Mouse (Mus musculus) embryonic facial prominence, embryonic 13.5 days (tissue): ENCODE results near the gene Stoml3. TPM values are rescaled to one million over a fixed set of nuclear protein-coding genes. Genes with fewer than 3 reads are reported as not detected.
A peak's percentile ranks its signal among the peaks of the same experiment; 100 is the strongest.

Experiments used
- ATAC-seq: fragments of 200-750 bp; cut with Nextera tagmentation; 2 replicates; pipeline ENCODE4 v1.8.0; 2017; ENCODE audit warnings: low read depth; ENCODE audit not compliant: insufficient number of reproducible peaks, insufficient read depth, low FRiP score, low TSS enrichment
- H3K27ac ChIP-seq: fragments of 300-500 bp; sonication (generic); 2 replicates; pipeline ENCODE4 v1.5.1; 2015; ENCODE audit warnings: moderate library complexity, mild to moderate bottlenecking, inconsistent platforms
- H3K27me3 ChIP-seq: fragments of 300-500 bp; sonication (generic); 2 replicates; pipeline ENCODE4 v1.6.1; 2015; ENCODE audit warnings: mild to moderate bottlenecking, inconsistent platforms
- H3K36me3 ChIP-seq: fragments of 300-500 bp; sonication (generic); 2 replicates; pipeline ENCODE4 v1.6.1; 2015; ENCODE audit warnings: mild to moderate bottlenecking, inconsistent platforms
- H3K4me1 ChIP-seq: fragments of 300-500 bp; sonication (generic); 2 replicates; pipeline ENCODE4 v1.6.1; 2015; ENCODE audit warnings: inconsistent platforms
- H3K4me2 ChIP-seq: fragments of 300-500 bp; sonication (generic); 2 replicates; pipeline ENCODE4 v1.6.1; 2015; ENCODE audit warnings: moderate library complexity, mild to moderate bottlenecking, inconsistent platforms
- H3K4me3 ChIP-seq: fragments of 300-500 bp; sonication (generic); 2 replicates; pipeline ENCODE4 v1.5.1; 2015; ENCODE audit warnings: mild to moderate bottlenecking, inconsistent platforms
- H3K9ac ChIP-seq: fragments of 300-500 bp; sonication (generic); 2 replicates; pipeline ENCODE4 v1.6.1; 2015; ENCODE audit warnings: mild to moderate bottlenecking, inconsistent platforms
- H3K9me3 ChIP-seq: fragments of 300-500 bp; sonication (generic); 2 replicates; pipeline ENCODE4 v1.6.1; 2016; ENCODE audit warnings: inconsistent platforms
- WGBS: fragments of 180-500 bp; shearing (Covaris S2); methylation state at CpG from one replicate; pipeline ENCODE4 v1.1.7; 2015; ENCODE audit warnings: mixed read lengths; 5-methylcytosine and 5-hydroxymethylcytosine counted together
- polyA plus RNA-seq: library from polyadenylated mRNA; unstranded; fragments of >200 nt; fragmentation: Nextera tagmentation; extraction: Ambion mirVana; gene quantifications from 2 replicates; pipeline ENCODE4 v1.2.1, GENCODE M21; 2015

Stoml3 gene
- 0.29 TPM in 1 of 2 replicates, not detected in the other for polyA plus RNA-seq

DNA sequence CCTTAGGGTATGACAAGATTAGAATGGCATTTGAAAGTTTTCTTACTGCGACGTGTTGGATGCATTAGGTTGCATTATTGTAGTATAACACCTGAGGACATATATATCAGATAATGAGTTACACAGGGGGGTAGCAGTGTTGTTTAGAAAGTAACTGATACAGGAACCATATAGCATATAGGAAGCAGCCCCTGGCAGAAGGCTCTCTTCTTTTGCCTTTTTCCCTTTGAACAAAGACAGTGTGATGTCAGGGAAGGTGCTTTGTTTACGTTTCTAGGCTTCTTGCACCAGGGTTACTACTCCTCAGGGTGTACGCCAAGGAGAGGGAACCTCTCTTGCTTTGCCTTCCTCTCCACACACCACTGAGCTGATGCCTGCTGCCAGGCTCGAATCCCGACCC is at the start of gene Stoml3:
TSS of gene Stoml3 (plus strand) at position 301 of the 400 bp plus-strand sequence.
- no peaks in the 10 kb centered on the region for H3K9me3 ChIP-seq
- H3K36me3 ChIP-seq, result no peaks in the 10 kb centered on the region; the same call in 1 of the 2 replicates
- H3K4me2 ChIP-seq, result no peak within 1 kb of the TSS
- peaks cover 7% of the 10 kb centered on the region for H3K4me1 ChIP-seq
- 69% methylated on average over 6 of the region's 6 CpGs for WGBS
- no peaks in the 10 kb centered on the region for H3K27me3 ChIP-seq
- H3K9ac ChIP-seq, result no peak within 1 kb of the TSS
- no peak within 1 kb of the TSS for H3K4me3 ChIP-seq
- no peak for ATAC-seq
- H3K27ac ChIP-seq, result no peak within 1 kb of the TSS

DNA sequence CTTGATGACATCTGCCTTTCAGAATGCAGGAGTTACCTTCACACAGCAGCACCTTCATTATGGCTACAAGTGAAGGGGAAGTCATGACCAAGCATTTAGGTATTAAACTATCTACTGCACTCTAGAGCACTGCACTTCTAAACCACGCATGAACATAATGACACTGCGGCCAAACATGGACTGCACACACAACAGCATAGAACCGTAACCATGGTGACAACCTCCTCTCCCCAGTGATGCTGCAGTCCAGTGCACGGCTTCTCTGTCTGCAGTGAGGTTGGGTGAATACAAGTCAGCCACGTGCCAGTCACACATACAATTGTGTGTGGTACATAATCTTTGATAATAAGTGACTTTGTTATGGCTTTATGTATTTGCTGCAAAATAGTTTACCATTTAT is 42.9 kb upstream of the Stoml3 start:
- H3K27ac ChIP-seq, result no peak overlapping the region
- no peak overlapping the region for H3K4me2 ChIP-seq
- no peaks in the 10 kb centered on the region for H3K4me1 ChIP-seq
- H3K36me3 ChIP-seq, result peaks cover 8% of the 10 kb centered on the region
- no peaks in the 10 kb centered on the region for H3K9me3 ChIP-seq
- H3K27me3 ChIP-seq, result no peaks in the 10 kb centered on the region
- no peak overlapping the region for H3K4me3 ChIP-seq
- H3K9ac ChIP-seq, result no peak overlapping the region
- ATAC-seq, result no peak
- 85% methylated on average over 5 of the region's 5 CpGs for WGBS

DNA sequence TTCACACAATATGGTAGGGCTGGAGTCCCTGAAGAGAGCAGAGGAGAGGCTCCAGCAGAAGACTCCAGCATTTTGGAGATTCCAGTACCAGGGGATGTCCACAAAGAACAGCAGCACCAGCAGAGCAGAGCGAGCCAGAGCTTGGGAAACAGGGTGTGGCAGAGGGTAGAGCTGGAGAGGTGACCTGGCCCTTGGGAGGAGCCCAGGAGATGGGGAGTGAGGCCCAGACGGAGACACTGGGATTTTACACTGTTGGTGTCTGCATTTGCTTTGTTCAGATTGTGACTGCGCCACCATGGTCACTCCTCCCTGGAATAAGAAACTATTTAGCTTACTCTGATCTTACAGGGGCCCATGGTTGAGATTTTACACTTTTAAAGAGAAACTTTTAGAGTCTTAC is 41.7 kb upstream of the Stoml3 start:
- no peaks in the 10 kb centered on the region for H3K27me3 ChIP-seq
- H3K36me3 ChIP-seq, result peaks cover 21% of the 10 kb centered on the region
- H3K27ac ChIP-seq, result no peak overlapping the region
- no peak overlapping the region for H3K4me3 ChIP-seq
- no peak overlapping the region for H3K4me2 ChIP-seq
- H3K4me1 ChIP-seq, result no peaks in the 10 kb centered on the region
- no peaks in the 10 kb centered on the region for H3K9me3 ChIP-seq
- no peak for ATAC-seq
- no peak overlapping the region for H3K9ac ChIP-seq
- 80% methylated on average over 3 of the region's 3 CpGs for WGBS

DNA sequence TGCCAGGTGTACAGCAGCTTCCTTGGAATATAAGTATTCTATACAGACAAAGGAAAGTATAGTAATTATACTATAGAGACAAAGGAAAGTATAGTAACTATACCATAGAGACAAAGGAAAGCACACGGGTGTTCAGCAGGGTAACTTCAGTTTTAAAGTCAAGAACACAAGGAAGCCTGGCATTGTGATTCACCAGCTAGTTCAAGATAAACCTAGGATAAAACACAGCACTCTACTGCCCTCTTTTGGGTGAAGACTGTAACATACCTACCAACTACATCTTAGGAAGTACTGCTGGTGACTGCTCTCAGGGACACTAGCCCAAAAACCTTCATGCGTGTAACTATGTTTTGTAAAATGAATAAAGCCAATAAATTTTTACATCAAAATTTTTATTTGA is 40.2 kb upstream of the Stoml3 start:
- H3K4me3 ChIP-seq, result no peak overlapping the region
- H3K36me3 ChIP-seq, result peaks cover 35% of the 10 kb centered on the region
- H3K4me1 ChIP-seq, result no peaks in the 10 kb centered on the region
- 20% methylated on average over 2 of the region's 2 CpGs for WGBS
- H3K9me3 ChIP-seq, result no peaks in the 10 kb centered on the region
- no peak overlapping the region for H3K4me2 ChIP-seq
- no peaks in the 10 kb centered on the region for H3K27me3 ChIP-seq
- H3K27ac ChIP-seq, result no peak overlapping the region
- no peak overlapping the region for H3K9ac ChIP-seq
- ATAC-seq, result no peak

DNA sequence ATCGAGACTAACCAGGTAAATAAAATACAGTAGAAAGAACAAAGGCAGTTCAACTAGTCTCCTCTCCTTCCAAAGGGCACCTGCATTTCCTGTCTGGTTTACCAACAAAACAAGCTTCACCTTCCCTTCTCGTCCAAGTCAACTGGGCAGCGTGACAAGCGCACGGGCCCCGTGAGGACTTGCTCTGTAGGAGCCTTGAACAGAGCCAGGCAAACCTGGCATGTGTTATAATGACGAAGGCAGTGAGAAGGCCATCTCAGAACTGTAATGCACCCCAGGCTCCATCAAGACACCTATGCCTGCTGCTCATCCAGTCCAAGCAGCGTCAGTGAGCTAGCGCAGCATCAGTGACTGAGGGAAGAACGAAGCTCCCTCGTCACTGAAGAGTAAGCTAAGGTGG is 37.8 kb upstream of the Stoml3 start:
- H3K9ac ChIP-seq, result no peak overlapping the region

GRCm38 (mm10) chr3:53452351-53452750 is 36.1 kb upstream of the Stoml3 start:
- Histone ChIP-seq H3K4me1 (no peaks in the 10 kb centered on the region), H3K36me3 (peaks cover 71% of the 10 kb centered on the region), H3K4me2 (no peak overlapping the region), H3K27me3 (no peaks in the 10 kb centered on the region), H3K4me3 (no peak overlapping the region), H3K9me3 (no peaks in the 10 kb centered on the region), H3K27ac (no peak overlapping the region), H3K9ac (no peak overlapping the region)
- WGBS, result 88% methylated on average over 10 of the region's 10 CpGs
- ATAC-seq, result no peak

More for the DNA sequence above, 37.8 kb upstream of the Stoml3 start:
- peaks cover 58% of the 10 kb centered on the region for H3K36me3 ChIP-seq
- H3K27ac ChIP-seq, result no peak overlapping the region
- H3K27me3 ChIP-seq, result no peaks in the 10 kb centered on the region
- no peaks in the 10 kb centered on the region for H3K9me3 ChIP-seq
- ATAC-seq, result no peak
- no peaks in the 10 kb centered on the region for H3K4me1 ChIP-seq
- WGBS, result 93% methylated on average over 11 of the region's 11 CpGs
- H3K4me3 ChIP-seq, result no peak overlapping the region
- H3K4me2 ChIP-seq, result no peak overlapping the region

DNA sequence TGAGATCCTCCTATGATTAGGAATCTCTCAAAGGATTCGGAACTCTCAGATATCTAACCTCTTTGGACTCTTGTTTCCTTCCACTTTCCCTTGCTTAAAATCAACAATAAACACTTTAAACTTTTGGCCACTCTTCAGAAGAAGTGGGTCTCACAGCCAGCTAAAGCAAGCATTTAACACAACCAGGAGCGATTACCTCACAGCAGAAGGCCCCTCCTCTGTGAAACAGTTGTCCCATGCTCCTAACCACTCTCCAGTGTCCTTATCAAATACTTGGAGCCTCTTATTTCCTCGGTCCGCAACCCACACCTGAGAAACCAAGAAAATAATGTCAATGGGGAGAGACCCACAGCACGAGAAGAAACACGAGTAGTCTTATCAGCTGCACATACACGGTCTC is 35.1 kb upstream of the Stoml3 start:
- no peak overlapping the region for H3K9ac ChIP-seq
- H3K4me1 ChIP-seq, result no peaks in the 10 kb centered on the region
- no peak for ATAC-seq
- no peaks in the 10 kb centered on the region for H3K9me3 ChIP-seq
- H3K4me3 ChIP-seq, result no peak overlapping the region
- no peaks in the 10 kb centered on the region for H3K27me3 ChIP-seq
- H3K36me3 ChIP-seq, result peaks cover 78% of the 10 kb centered on the region
- H3K27ac ChIP-seq, result no peak overlapping the region
- H3K4me2 ChIP-seq, result no peak overlapping the region
- WGBS, result 93% methylated on average over 7 of the region's 7 CpGs

- no peaks in the 10 kb centered on the region for H3K9me3 ChIP-seq
- ATAC-seq, result no peak
- no peak overlapping the region for H3K4me3 ChIP-seq
- no peaks in the 10 kb centered on the region for H3K4me1 ChIP-seq
- no peak overlapping the region for H3K9ac ChIP-seq
- 95% methylated on average over 6 of the region's 6 CpGs for WGBS
- H3K27me3 ChIP-seq, result no peaks in the 10 kb centered on the region
- H3K27ac ChIP-seq, result no peak overlapping the region
- H3K4me2 ChIP-seq, result no peak overlapping the region
- H3K36me3 ChIP-seq, result peaks cover 81% of the 10 kb centered on the region
These were observed 34.4 kb upstream of the Stoml3 start for GRCm38 (mm10) chr3:53454005-53454404.

- no peaks in the 10 kb centered on the region for H3K4me1 ChIP-seq
- no peak overlapping the region for H3K4me3 ChIP-seq
- H3K4me2 ChIP-seq, result no peak overlapping the region
- 92% methylated on average over 6 of the region's 6 CpGs for WGBS
- peaks cover 81% of the 10 kb centered on the region for H3K36me3 ChIP-seq
- H3K27ac ChIP-seq, result no peak overlapping the region
- no peaks in the 10 kb centered on the region for H3K9me3 ChIP-seq
- ATAC-seq, result no peak
- H3K27me3 ChIP-seq, result no peaks in the 10 kb centered on the region
- H3K9ac ChIP-seq, result no peak overlapping the region
These were observed 33.9 kb upstream of the Stoml3 start for GRCm38 (mm10) chr3:53454561-53454960.

- WGBS, result 72% methylated on average over 7 of the region's 7 CpGs
These were observed 33.5 kb upstream of the Stoml3 start for GRCm38 (mm10) chr3:53454984-53455383.

DNA sequence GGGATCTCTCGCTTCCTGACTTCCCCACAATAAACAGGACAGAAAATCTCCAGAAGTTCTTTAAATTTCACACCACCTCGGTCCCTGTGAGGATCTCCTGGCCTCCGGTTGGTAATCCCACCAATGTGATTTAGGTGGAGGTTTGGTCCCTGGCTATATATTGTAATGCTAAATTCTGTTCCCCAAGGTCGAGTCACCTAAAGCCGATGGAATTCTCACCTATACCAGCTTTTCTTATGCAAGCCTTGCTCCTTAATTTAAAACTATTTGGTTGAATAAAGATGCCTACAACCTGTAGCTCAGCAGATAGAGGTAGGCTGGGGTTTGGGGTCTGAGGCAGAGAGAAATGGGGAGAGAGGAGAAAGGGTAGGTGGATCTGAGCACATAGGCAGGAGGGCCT is 30.7 kb upstream of the Stoml3 start:
- Histone ChIP-seq H3K27me3 (no peaks in the 10 kb centered on the region), H3K9me3 (no peaks in the 10 kb centered on the region), H3K4me1 (peaks cover 4% of the 10 kb centered on the region; the same call in 1 of the 2 replicates), H3K9ac (no peak overlapping the region), H3K4me2 (no peak overlapping the region), H3K4me3 (no peak overlapping the region), H3K27ac (no peak overlapping the region), H3K36me3 (peaks cover 72% of the 10 kb centered on the region)
- ATAC-seq, result no peak
- 79% methylated on average over 5 of the region's 5 CpGs for WGBS

More at GRCm38 (mm10) chr3:53454984-53455383, 33.5 kb upstream of the Stoml3 start:
- Histone ChIP-seq H3K4me1 (no peaks in the 10 kb centered on the region), H3K4me2 (no peak overlapping the region), H3K9ac (no peak overlapping the region), H3K36me3 (peaks cover 84% of the 10 kb centered on the region), H3K9me3 (no peaks in the 10 kb centered on the region), H3K4me3 (no peak overlapping the region), H3K27ac (no peak overlapping the region), H3K27me3 (no peaks in the 10 kb centered on the region)
- no peak for ATAC-seq

DNA sequence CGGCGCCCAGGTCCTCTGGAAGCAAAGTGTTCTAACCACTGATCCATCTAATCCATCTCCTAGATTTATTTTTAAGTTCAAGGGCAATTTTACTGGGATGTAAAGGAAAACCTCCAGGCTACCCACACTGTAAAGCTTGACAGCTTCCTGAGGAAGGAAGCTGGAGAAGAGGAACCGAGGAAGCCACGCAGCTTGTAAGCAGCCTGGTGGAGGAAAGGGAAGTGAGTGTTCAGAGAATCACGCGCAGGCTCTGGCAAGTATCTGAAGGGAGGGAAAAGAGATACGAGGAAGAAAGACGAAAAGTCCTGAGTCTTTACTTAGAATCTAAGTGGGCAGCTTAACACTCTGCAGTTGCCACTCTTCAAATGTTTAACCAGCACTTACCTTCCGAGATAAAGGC is 28.3 kb upstream of the Stoml3 start:
- Histone ChIP-seq H3K4me1 (peaks cover 8% of the 10 kb centered on the region), H3K27ac (no peak overlapping the region), H3K9me3 (no peaks in the 10 kb centered on the region), H3K4me2 (no peak overlapping the region), H3K9ac (no peak overlapping the region), H3K36me3 (peaks cover 48% of the 10 kb centered on the region), H3K27me3 (no peaks in the 10 kb centered on the region), H3K4me3 (no peak overlapping the region)
- ATAC-seq, result no peak
- 83% methylated on average over 9 of the region's 9 CpGs for WGBS

DNA sequence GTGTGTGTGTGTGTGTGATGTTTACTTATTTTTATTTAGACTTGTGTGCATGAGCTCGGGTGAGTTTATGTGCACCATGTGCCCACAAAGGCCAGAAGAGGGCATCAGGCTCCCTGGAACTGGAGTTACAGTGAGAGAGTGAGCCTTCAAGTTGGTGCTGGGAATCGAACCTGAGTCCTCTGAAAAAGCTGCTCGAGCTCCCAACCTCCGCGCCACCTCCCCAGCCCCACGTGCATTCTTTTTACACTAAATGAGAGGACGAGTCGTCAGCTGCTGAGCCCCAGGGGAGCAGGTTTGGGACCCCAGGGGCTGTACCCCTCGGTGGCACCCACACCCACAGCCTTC is 25.8 kb upstream of the Stoml3 start:
- Histone ChIP-seq H3K27ac (peak overlapping the region; percentile 89), H3K27me3 (no peaks in the 10 kb centered on the region), H3K36me3 (peaks cover 24% of the 10 kb centered on the region), H3K9me3 (no peaks in the 10 kb centered on the region), H3K9ac (peak overlapping the region; percentile 94), H3K4me2 (peak overlapping the region; percentile 80), H3K4me1 (peaks cover 31% of the 10 kb centered on the region), H3K4me3 (peak overlapping the region; percentile 85)
- WGBS, result 4% methylated on average over 9 of the region's 9 CpGs
- no peak; the same call in 1 of the 2 replicates for ATAC-seq
